In genomic region chr8:126639161-126639560, GRCm38 (mm10) we compare ENCODE assay signal across 13 mouse cellular contexts. TPM values are rescaled to one million over a fixed set of nuclear protein-coding genes. Genes with fewer than 3 reads are reported as not detected.
DNase-seq lines count a peak whose midpoint lies in the region; ATAC-seq and TF ChIP-seq lines count a peak whose summit lies in the region.
"Had no signal": no experiment of that assay in that cellular context is flagged by ENCODE, and none has a peak within 500 bp of the region (broad histone marks: within the 10 kb centered on the region; RNA-seq: fewer than 3 reads in every experiment).

No protein-coding gene starts in this region.

- no peaks in the 10 kb centered on the region for H3K27me3 ChIP-seq in kidney, adult 2 months (replicated peaks; ENCODE audit: control insufficient read depth, insufficient read depth, low read length)
- no peaks in the 10 kb centered on the region for H3K27me3 ChIP-seq in stomach, embryonic 16.5 days (ENCODE audit: control insufficient read depth, insufficient read depth, low read length)
- H3K27me3 ChIP-seq in midbrain, embryonic 13.5 days: no peaks in the 10 kb centered on the region
- H3K27me3 ChIP-seq: embryonic facial prominence, embryonic 13.5 days; heart, embryonic 15.5 days; intestine, embryonic 15.5 days had no signal

- DNase-seq in kidney, postnatal 14 days: peak; percentile 31
- DNase-seq in kidney, adult 2 months: no peak
- DNase-seq in heart, adult 8-10 months (ENCODE audit: low spot score): peak; percentile 78
- no peak for DNase-seq in lung, adult 2 months
- no peak for DNase-seq in thymus, postnatal 0 days (ENCODE audit: low spot score)
- no peak for DNase-seq in cerebellum, postnatal 10 days
- DNase-seq: cerebellum, postnatal 14 days; forebrain, postnatal 0 days had no signal

- 0 out of 2 replicates have a peak, but pooled peaks cover 3% of the 10 kb centered on the region for H3K9me3 ChIP-seq in stomach, embryonic 16.5 days (replicated peaks; ENCODE audit: control insufficient read depth, low read length)
- H3K9me3 ChIP-seq in midbrain, embryonic 13.5 days: no peaks in the 10 kb centered on the region
- H3K9me3 ChIP-seq: embryonic facial prominence, embryonic 13.5 days; heart, embryonic 15.5 days; intestine, embryonic 15.5 days had no signal

- no peaks in the 10 kb centered on the region for H3K4me1 ChIP-seq in kidney, adult 2 months (ENCODE audit: control insufficient read depth, insufficient read depth, low read length)
- 0 out of 2 replicates have a peak, but pooled peaks cover 2% of the 10 kb centered on the region for H3K4me1 ChIP-seq in lung, adult 2 months (ENCODE audit: control insufficient read depth, insufficient read depth, low read length)
- H3K4me1 ChIP-seq in stomach, embryonic 16.5 days (ENCODE audit: control insufficient read depth, insufficient read depth, low read length): no peaks in the 10 kb centered on the region
- H3K4me1 ChIP-seq in midbrain, embryonic 13.5 days (replicated peaks): no peaks in the 10 kb centered on the region

- H3K4me2 ChIP-seq in stomach, embryonic 16.5 days (ENCODE audit: low read depth, low read length): no peak overlapping the region
- H3K4me2 ChIP-seq in midbrain, embryonic 13.5 days (replicated peaks): no peak overlapping the region
- H3K4me2 ChIP-seq: embryonic facial prominence, embryonic 13.5 days; heart, embryonic 15.5 days; intestine, embryonic 15.5 days had no signal

- H3K4me3 ChIP-seq in kidney, adult 2 months (ENCODE audit: insufficient read depth, low read depth, low read length): no peak overlapping the region
- H3K4me3 ChIP-seq in lung, adult 2 months (replicated peaks; ENCODE audit: extremely low read depth, low read depth, low read length): no peak overlapping the region
- H3K4me3 ChIP-seq in stomach, embryonic 16.5 days (replicated peaks; ENCODE audit: low read length): no peak overlapping the region
- H3K4me3 ChIP-seq in midbrain, embryonic 13.5 days (replicated peaks): no peak overlapping the region
- H3K4me3 ChIP-seq: embryonic facial prominence, embryonic 13.5 days; heart, embryonic 15.5 days; intestine, embryonic 15.5 days had no signal

- no peak overlapping the region for H3K27ac ChIP-seq in kidney, adult 2 months (ENCODE audit: insufficient read depth, low read depth, low read length)
- no peak overlapping the region for H3K27ac ChIP-seq in stomach, embryonic 16.5 days (ENCODE audit: low read length)
- no peak overlapping the region for H3K27ac ChIP-seq in midbrain, embryonic 13.5 days
- H3K27ac ChIP-seq: embryonic facial prominence, embryonic 13.5 days; heart, embryonic 15.5 days; intestine, embryonic 15.5 days had no signal

- H3K9ac ChIP-seq in stomach, embryonic 16.5 days (ENCODE audit: low read length): no peak overlapping the region
- no peak overlapping the region for H3K9ac ChIP-seq in midbrain, embryonic 13.5 days (replicated peaks)
- H3K9ac ChIP-seq: embryonic facial prominence, embryonic 13.5 days; forebrain, postnatal 0 days; heart, embryonic 15.5 days; intestine, embryonic 15.5 days had no signal

- WGBS in kidney, adult 2 months: 77% methylated on average over 3 of the region's 3 CpGs
- WGBS in lung, adult 2 months: 68% methylated on average over 3 of the region's 3 CpGs
- WGBS in stomach, embryonic 16.5 days: 73% methylated on average over 3 of the region's 3 CpGs
- 83% methylated on average over 3 of the region's 3 CpGs for WGBS in midbrain, embryonic 13.5 days

- no peak for TF ChIP-seq CTCF in kidney, adult 2 months (conservative IDR thresholded peaks at IDR 0.05; ENCODE audit: insufficient read depth, insufficient read length, low read depth, low read length)
- TF ChIP-seq CTCF in lung, adult 2 months (IDR thresholded peaks at IDR 0.05; ENCODE audit: insufficient read depth, low read length): no peak

- TF ChIP-seq POLR2A in kidney, adult 2 months (IDR thresholded peaks at IDR 0.05; ENCODE audit: low read depth, low read length): no peak
- TF ChIP-seq POLR2A in lung, adult 2 months (IDR thresholded peaks at IDR 0.05; ENCODE audit: borderline replicate concordance, extremely low read depth, low read depth, low read length): peak; percentile 37; the same call in 1 of the 2 replicates

- 0 out of 2 replicates have a peak, but pooled peaks have one; percentile 20 for ATAC-seq in stomach, embryonic 16.5 days (ENCODE audit: insufficient read depth, low FRiP score)
- no peak for ATAC-seq in midbrain, embryonic 13.5 days
- ATAC-seq: forebrain, postnatal 0 days; intestine, embryonic 15.5 days had no signal

- H3K36me3 ChIP-seq in kidney, adult 2 months (ENCODE audit: control insufficient read depth, insufficient read depth, low read length): no peaks in the 10 kb centered on the region
- H3K36me3 ChIP-seq in stomach, embryonic 16.5 days (ENCODE audit: control insufficient read depth, insufficient read depth, low read length): no peaks in the 10 kb centered on the region
- no peaks in the 10 kb centered on the region for H3K36me3 ChIP-seq in midbrain, embryonic 13.5 days
- H3K36me3 ChIP-seq: embryonic facial prominence, embryonic 13.5 days; heart, embryonic 15.5 days; intestine, embryonic 15.5 days had no signal

RNA-seq across cellular contexts. Expression of gene Irf2bp2, which starts 45.4 kb away (rescaled TPM):
- 40.6 and 46.6 TPM in 2 replicates for polyA plus RNA-seq in kidney, adult 2 months (2012; rRNA removed)
- 10 to 100 TPM; 41.8 to 60.9 (median 50.3) TPM for total RNA-seq in heart, adult 8-10 months (2022)
- 81.2 and 127 TPM in 2 replicates for polyA plus RNA-seq in lung, adult 2 months (2012; rRNA removed)
- polyA plus RNA-seq in stomach, embryonic 16.5 days (2015; fragmentation: Nextera tagmentation; extraction: Ambion mirVana): 9.9 and 10.8 TPM in 2 replicates
- 14.9 and 20.3 TPM in 2 replicates for polyA plus RNA-seq in thymus, postnatal 0 days (2015; fragmentation: Nextera tagmentation; extraction: Ambion mirVana)
- polyA plus RNA-seq in midbrain, embryonic 13.5 days (2015; fragmentation: Nextera tagmentation; extraction: Ambion mirVana): 8.3 and 9.2 TPM in 2 replicates

Comparison
In these comparisons a context has a peak if more than half of its experiments do, and no peak if none do; other contexts are left out.
1. DNase-seq: peak in kidney, postnatal 14 days (single experiment) and heart, adult 8-10 months (single experiment); none in kidney, adult 2 months (single experiment), lung, adult 2 months (single experiment), thymus, postnatal 0 days (single experiment) and cerebellum, postnatal 10 days (0 of 2).